Mouse (Mus musculus): ENCODE results near the gene Tmem200b. TPM values are rescaled to one million over a fixed set of nuclear protein-coding genes. Genes with fewer than 3 reads are reported as not detected.

Tmem200b gene
- polyA plus RNA-seq, 1 experiment = 13.3 TPM

GRCm38 (mm10) chr4:131920595-131921351 is 798 bp upstream of the Tmem200b start:
- no peaks in the 10 kb centered on the region for H3K27me3 ChIP-seq (ENCODE audit: control insufficient read depth, insufficient read depth, low read length)
- H3K4me3 ChIP-seq (ENCODE audit: control insufficient read depth, low read depth, low read length) = peak overlapping the region; percentile 71
- H3K4me1 ChIP-seq (ENCODE audit: control insufficient read depth, insufficient read depth, low read length) = peaks cover 42% of the 10 kb centered on the region
- peak overlapping the region; percentile 10 for H3K27ac ChIP-seq (ENCODE audit: control insufficient read depth, insufficient read depth, low read depth, low read length)
- no peaks in the 10 kb centered on the region for H3K36me3 ChIP-seq (ENCODE audit: control insufficient read depth, insufficient read depth, low read length)
- peak; percentile 13; the same call in 1 of the 2 replicates for TF ChIP-seq POLR2A (IDR thresholded peaks at IDR 0.05; ENCODE audit: control insufficient read depth, low read depth, low read length)
- TF ChIP-seq CTCF (IDR thresholded peaks at IDR 0.05; ENCODE audit: control insufficient read depth, insufficient read depth, insufficient replicate concordance, low read depth, low read length) = no peak

- H3K27ac ChIP-seq (ENCODE audit: control insufficient read depth, insufficient read depth, low read depth, low read length) = peak overlapping the region; percentile 56
- TF ChIP-seq POLR2A (IDR thresholded peaks at IDR 0.05; ENCODE audit: control insufficient read depth, low read depth, low read length) = no peak
- no peak for TF ChIP-seq CTCF (IDR thresholded peaks at IDR 0.05; ENCODE audit: control insufficient read depth, insufficient read depth, insufficient replicate concordance, low read depth, low read length)
Observed at GRCm38 (mm10) chr4:131922404-131922803, 833 bp downstream of the Tmem200b start.

GRCm38 (mm10) chr4:131924096-131924810 is 2.7 kb downstream of the Tmem200b start:
- peaks cover 29% of the 10 kb centered on the region for H3K4me1 ChIP-seq (ENCODE audit: control insufficient read depth, insufficient read depth, low read length)
- no peak overlapping the region for H3K27ac ChIP-seq (ENCODE audit: control insufficient read depth, insufficient read depth, low read depth, low read length)
- TF ChIP-seq CTCF (IDR thresholded peaks at IDR 0.05; ENCODE audit: control insufficient read depth, insufficient read depth, insufficient replicate concordance, low read depth, low read length) (no peak), POLR2A (IDR thresholded peaks at IDR 0.05; ENCODE audit: control insufficient read depth, low read depth, low read length) (no peak)
- no peaks in the 10 kb centered on the region for H3K27me3 ChIP-seq (ENCODE audit: control insufficient read depth, insufficient read depth, low read length)
- no peaks in the 10 kb centered on the region for H3K36me3 ChIP-seq (ENCODE audit: control insufficient read depth, insufficient read depth, low read length)
- no peak overlapping the region; the same call in 1 of the 2 replicates for H3K4me3 ChIP-seq (ENCODE audit: control insufficient read depth, low read depth, low read length)

More at GRCm38 (mm10) chr4:131922404-131922803, 833 bp downstream of the Tmem200b start:
- peaks cover 29% of the 10 kb centered on the region for H3K4me1 ChIP-seq (ENCODE audit: control insufficient read depth, insufficient read depth, low read length)
- H3K4me3 ChIP-seq (ENCODE audit: control insufficient read depth, low read depth, low read length) = peak overlapping the region; percentile 86
- H3K27me3 ChIP-seq (ENCODE audit: control insufficient read depth, insufficient read depth, low read length) = no peaks in the 10 kb centered on the region
- H3K36me3 ChIP-seq (ENCODE audit: control insufficient read depth, insufficient read depth, low read length) = no peaks in the 10 kb centered on the region

GRCm38 (mm10) chr4:131929146-131929545 is 7.6 kb downstream of the Tmem200b start:
- Histone ChIP-seq H3K27ac (ENCODE audit: control insufficient read depth, insufficient read depth, low read depth, low read length) (peak overlapping the region; percentile 54), H3K36me3 (ENCODE audit: control insufficient read depth, insufficient read depth, low read length) (no peaks in the 10 kb centered on the region)
- no peak for TF ChIP-seq POLR2A (IDR thresholded peaks at IDR 0.05; ENCODE audit: control insufficient read depth, low read depth, low read length)
- TF ChIP-seq CTCF (IDR thresholded peaks at IDR 0.05; ENCODE audit: control insufficient read depth, insufficient read depth, insufficient replicate concordance, low read depth, low read length) = no peak

GRCm38 (mm10) chr4:131939459-131939858 is 17.9 kb downstream of the Tmem200b start:
- no peaks in the 10 kb centered on the region for H3K36me3 ChIP-seq (ENCODE audit: control insufficient read depth, insufficient read depth, low read length)
- no peaks in the 10 kb centered on the region for H3K4me1 ChIP-seq (ENCODE audit: control insufficient read depth, insufficient read depth, low read length)
- no peak overlapping the region; the same call in 1 of the 2 replicates for H3K27ac ChIP-seq (ENCODE audit: control insufficient read depth, insufficient read depth, low read depth, low read length)

More at GRCm38 (mm10) chr4:131929146-131929545, 7.6 kb downstream of the Tmem200b start:
- no peak overlapping the region for H3K4me3 ChIP-seq (ENCODE audit: control insufficient read depth, low read depth, low read length)
- H3K4me1 ChIP-seq (ENCODE audit: control insufficient read depth, insufficient read depth, low read length) = peaks cover 1% of the 10 kb centered on the region
- H3K27me3 ChIP-seq (ENCODE audit: control insufficient read depth, insufficient read depth, low read length) = no peaks in the 10 kb centered on the region

GRCm38 (mm10) chr4:131940846-131941245 is 19.3 kb downstream of the Tmem200b start:
- no peak overlapping the region for H3K4me3 ChIP-seq (ENCODE audit: control insufficient read depth, low read depth, low read length)
- H3K27me3 ChIP-seq (ENCODE audit: control insufficient read depth, insufficient read depth, low read length) = no peaks in the 10 kb centered on the region
- H3K36me3 ChIP-seq (ENCODE audit: control insufficient read depth, insufficient read depth, low read length) = no peaks in the 10 kb centered on the region
- no peak overlapping the region for H3K27ac ChIP-seq (ENCODE audit: control insufficient read depth, insufficient read depth, low read depth, low read length)
- no peaks in the 10 kb centered on the region for H3K4me1 ChIP-seq (ENCODE audit: control insufficient read depth, insufficient read depth, low read length)
- TF ChIP-seq CTCF (IDR thresholded peaks at IDR 0.05; ENCODE audit: control insufficient read depth, insufficient read depth, insufficient replicate concordance, low read depth, low read length) = no peak

More at GRCm38 (mm10) chr4:131939459-131939858, 17.9 kb downstream of the Tmem200b start:
- no peaks in the 10 kb centered on the region for H3K27me3 ChIP-seq (ENCODE audit: control insufficient read depth, insufficient read depth, low read length)
- no peak for TF ChIP-seq CTCF (IDR thresholded peaks at IDR 0.05; ENCODE audit: control insufficient read depth, insufficient read depth, insufficient replicate concordance, low read depth, low read length)
- no peak for TF ChIP-seq POLR2A (IDR thresholded peaks at IDR 0.05; ENCODE audit: control insufficient read depth, low read depth, low read length)
- no peak overlapping the region for H3K4me3 ChIP-seq (ENCODE audit: control insufficient read depth, low read depth, low read length)

GRCm38 (mm10) chr4:131947848-131948247 is 26.3 kb downstream of the Tmem200b start:
- Histone ChIP-seq H3K4me3 (ENCODE audit: control insufficient read depth, low read depth, low read length) (no peak overlapping the region), H3K4me1 (ENCODE audit: control insufficient read depth, insufficient read depth, low read length) (no peaks in the 10 kb centered on the region), H3K27me3 (ENCODE audit: control insufficient read depth, insufficient read depth, low read length) (no peaks in the 10 kb centered on the region), H3K27ac (ENCODE audit: control insufficient read depth, insufficient read depth, low read depth, low read length) (no peak overlapping the region), H3K36me3 (ENCODE audit: control insufficient read depth, insufficient read depth, low read length) (no peaks in the 10 kb centered on the region)
- TF ChIP-seq CTCF (IDR thresholded peaks at IDR 0.05; ENCODE audit: control insufficient read depth, insufficient read depth, insufficient replicate concordance, low read depth, low read length) = no peak
- no peak for TF ChIP-seq POLR2A (IDR thresholded peaks at IDR 0.05; ENCODE audit: control insufficient read depth, low read depth, low read length)
